Mouse (Mus musculus): Measurements from ENCODE around the gene Gm13288. TPM values are rescaled to one million over a fixed set of nuclear protein-coding genes. Genes with fewer than 3 reads are reported as not detected.
A peak's percentile ranks its signal among the peaks of the same experiment; 100 is the strongest.
"Not testable (repeated sequence)": the region's sequence is repeated elsewhere in the genome, so short reads cannot be mapped to it uniquely, and the experiment has no call there.

Gm13288 gene
- polyA plus RNA-seq, 1 experiment from 2014 or later: not detected

DNA sequence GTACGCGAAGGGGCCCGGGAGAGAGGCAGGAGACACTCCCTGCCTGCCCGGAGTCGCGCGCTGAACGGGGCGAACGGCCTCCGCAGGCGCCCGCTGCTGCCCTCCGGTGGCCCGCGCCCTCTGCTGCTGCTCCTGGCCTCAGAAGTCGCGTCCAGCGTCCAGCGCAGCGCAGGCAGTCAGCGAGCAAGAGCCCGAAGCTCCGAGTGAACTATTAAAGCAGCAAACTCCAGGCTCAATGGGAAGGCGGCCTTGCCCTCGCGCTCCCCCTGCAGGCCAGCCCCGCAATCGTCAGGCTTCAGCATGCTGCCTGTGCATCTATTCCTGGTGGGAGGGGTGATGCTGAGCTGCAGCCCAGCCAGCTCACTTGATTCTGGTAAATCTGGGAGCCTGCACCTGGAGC is 25.8 kb upstream of the Gm13288 start, which contains the start of gene Gm13272:
Gene Gm13272 (plus strand): TSS at position 301 of the 400 bp plus-strand sequence.
- not testable (repeated sequence) for ATAC-seq (ENCODE audit: insufficient number of reproducible peaks, low FRiP score, low TSS enrichment, low read depth)
- WGBS: no CpG with 5 or more reads among the region's 29 CpGs

DNA sequence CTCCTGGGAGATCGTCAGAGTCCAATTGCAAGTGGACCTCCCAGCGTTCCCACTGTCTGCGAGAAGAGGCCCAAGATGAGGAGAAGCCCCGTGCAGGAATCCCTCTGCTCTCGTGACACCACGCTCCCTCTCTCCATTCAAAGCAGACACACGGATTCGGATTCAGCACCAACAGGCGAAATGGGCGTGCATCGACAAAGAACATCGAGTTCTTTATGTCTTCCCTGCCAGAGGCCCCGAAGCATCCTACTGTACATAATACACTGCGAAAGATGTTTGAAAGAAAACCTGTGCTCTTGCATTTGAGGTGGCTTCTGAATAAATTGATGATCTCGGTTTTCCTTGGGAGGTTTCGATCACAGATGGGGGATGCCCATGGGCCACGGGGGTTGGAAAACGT is 25.0 kb upstream of the Gm13288 start:
- H3K27me3 ChIP-seq; H3K9me3 ChIP-seq (replicated peaks); H3K9ac ChIP-seq; ATAC-seq (ENCODE audit: insufficient number of reproducible peaks, low FRiP score, low TSS enrichment, low read depth); H3K4me2 ChIP-seq (replicated peaks); H3K27ac ChIP-seq (replicated peaks); H3K4me3 ChIP-seq (replicated peaks); H3K36me3 ChIP-seq; H3K4me1 ChIP-seq: not testable (repeated sequence)
- WGBS: 47% methylated on average over 16 of the region's 18 CpGs

More for the DNA sequence above, 25.8 kb upstream of the Gm13288 start, which contains the start of gene Gm13272:
- H3K4me3 ChIP-seq (replicated peaks); H3K9ac ChIP-seq; H3K4me2 ChIP-seq (replicated peaks); H3K27me3 ChIP-seq; H3K27ac ChIP-seq (replicated peaks); H3K9me3 ChIP-seq (replicated peaks); H3K36me3 ChIP-seq; H3K4me1 ChIP-seq: not testable (repeated sequence)

DNA sequence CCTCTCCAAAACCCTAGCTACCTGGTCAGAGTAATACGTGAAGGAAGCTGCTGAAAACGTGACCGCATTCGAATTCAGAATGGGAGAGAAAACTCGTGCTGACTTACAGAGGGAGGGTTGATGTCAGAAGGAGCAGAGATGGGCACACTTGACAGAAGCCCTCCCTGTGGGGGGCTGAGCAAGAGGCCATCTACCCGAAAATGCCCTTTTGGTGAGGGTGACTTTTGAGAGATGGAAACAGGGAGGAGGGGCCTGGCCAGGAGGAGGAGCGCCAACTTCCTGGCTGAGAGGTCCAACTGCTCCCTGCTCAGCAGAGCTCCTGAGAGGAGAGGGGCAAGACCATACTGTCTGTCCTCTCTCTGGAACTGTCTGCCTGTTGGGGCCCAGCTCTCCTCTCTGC is 23.5 kb upstream of the Gm13288 start, which contains the start of gene Ifnz:
Gene Ifnz (plus strand): TSS at position 301 of the 400 bp plus-strand sequence.
- not testable (repeated sequence) for H3K9ac ChIP-seq; H3K36me3 ChIP-seq; H3K4me1 ChIP-seq; ATAC-seq (ENCODE audit: insufficient number of reproducible peaks, low FRiP score, low TSS enrichment, low read depth); H3K9me3 ChIP-seq (replicated peaks); H3K27me3 ChIP-seq
- WGBS: 13% methylated on average over 4 of the region's 7 CpGs
- Histone ChIP-seq H3K4me3 (replicated peaks) (peak within 1 kb of the TSS; percentile 28), H3K27ac (replicated peaks) (peak within 1 kb of the TSS; percentile 68), H3K4me2 (replicated peaks) (peak within 1 kb of the TSS; percentile 39)

DNA sequence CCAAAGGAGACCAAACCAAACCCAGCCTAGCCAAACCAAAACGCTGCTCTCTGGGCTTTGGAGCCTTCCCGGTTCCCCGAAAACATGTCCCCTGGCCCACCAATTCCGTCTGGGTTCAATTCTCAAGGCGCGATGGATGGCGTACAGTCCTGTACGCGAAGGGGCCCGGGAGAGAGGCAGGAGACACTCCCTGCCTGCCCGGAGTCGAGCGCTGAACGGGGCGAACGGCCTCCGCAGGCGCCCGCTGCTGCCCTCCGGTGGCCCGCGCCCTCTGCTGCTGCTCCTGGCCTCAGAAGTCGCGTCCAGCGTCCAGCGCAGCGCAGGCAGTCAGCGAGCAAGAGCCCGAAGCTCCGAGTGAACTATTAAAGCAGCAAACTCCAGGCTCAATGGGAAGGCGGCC is 23.0 kb upstream of the Gm13288 start:
- H3K9ac ChIP-seq; H3K9me3 ChIP-seq (replicated peaks); H3K27me3 ChIP-seq; H3K36me3 ChIP-seq; ATAC-seq (ENCODE audit: insufficient number of reproducible peaks, low FRiP score, low TSS enrichment, low read depth); H3K4me1 ChIP-seq: not testable (repeated sequence)
- Histone ChIP-seq H3K27ac (replicated peaks) (peak overlapping the region; percentile 68), H3K4me3 (replicated peaks) (peak overlapping the region; percentile 28), H3K4me2 (replicated peaks) (peak overlapping the region; percentile 39)
- 0% methylated on average over 3 of the region's 31 CpGs for WGBS

DNA sequence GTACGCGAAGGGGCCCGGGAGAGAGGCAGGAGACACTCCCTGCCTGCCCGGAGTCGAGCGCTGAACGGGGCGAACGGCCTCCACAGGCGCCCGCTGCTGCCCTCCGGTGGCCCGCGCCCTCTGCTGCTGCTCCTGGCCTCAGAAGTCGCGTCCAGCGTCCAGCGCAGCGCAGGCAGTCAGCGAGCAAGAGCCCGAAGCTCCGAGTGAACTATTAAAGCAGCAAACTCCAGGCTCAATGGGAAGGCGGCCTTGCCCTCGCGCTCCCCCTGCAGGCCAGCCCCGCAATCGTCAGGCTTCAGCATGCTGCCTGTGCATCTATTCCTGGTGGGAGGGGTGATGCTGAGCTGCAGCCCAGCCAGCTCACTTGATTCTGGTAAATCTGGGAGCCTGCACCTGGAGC is 19.9 kb upstream of the Gm13288 start, which contains the start of gene Gm13276:
Gene Gm13276 (plus strand): TSS at position 301 of the 400 bp plus-strand sequence.
- ATAC-seq (ENCODE audit: insufficient number of reproducible peaks, low FRiP score, low TSS enrichment, low read depth); H3K4me2 ChIP-seq (replicated peaks); H3K27me3 ChIP-seq; H3K27ac ChIP-seq (replicated peaks); H3K9me3 ChIP-seq (replicated peaks); H3K4me3 ChIP-seq (replicated peaks); H3K4me1 ChIP-seq; H3K36me3 ChIP-seq; H3K9ac ChIP-seq: not testable (repeated sequence)
- WGBS: no CpG with 5 or more reads among the region's 27 CpGs

DNA sequence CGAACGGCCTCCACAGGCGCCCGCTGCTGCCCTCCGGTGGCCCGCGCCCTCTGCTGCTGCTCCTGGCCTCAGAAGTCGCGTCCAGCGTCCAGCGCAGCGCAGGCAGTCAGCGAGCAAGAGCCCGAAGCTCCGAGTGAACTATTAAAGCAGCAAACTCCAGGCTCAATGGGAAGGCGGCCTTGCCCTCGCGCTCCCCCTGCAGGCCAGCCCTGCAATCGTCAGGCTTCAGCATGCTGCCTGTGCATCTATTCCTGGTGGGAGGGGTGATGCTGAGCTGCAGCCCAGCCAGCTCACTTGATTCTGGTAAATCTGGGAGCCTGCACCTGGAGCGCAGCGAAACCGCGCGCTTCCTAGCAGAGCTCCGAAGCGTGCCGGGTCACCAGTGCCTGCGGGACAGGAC is 16.9 kb upstream of the Gm13288 start, which contains the start of gene Gm13277:
Gene Gm13277 (plus strand): TSS at position 231 of the 400 bp plus-strand sequence.
- H3K9ac ChIP-seq; ATAC-seq (ENCODE audit: insufficient number of reproducible peaks, low FRiP score, low TSS enrichment, low read depth); H3K36me3 ChIP-seq; H3K27ac ChIP-seq (replicated peaks); H3K4me1 ChIP-seq; H3K27me3 ChIP-seq; H3K4me3 ChIP-seq (replicated peaks); H3K9me3 ChIP-seq (replicated peaks); H3K4me2 ChIP-seq (replicated peaks): not testable (repeated sequence)
- 0% methylated on average over 4 of the region's 28 CpGs for WGBS

DNA sequence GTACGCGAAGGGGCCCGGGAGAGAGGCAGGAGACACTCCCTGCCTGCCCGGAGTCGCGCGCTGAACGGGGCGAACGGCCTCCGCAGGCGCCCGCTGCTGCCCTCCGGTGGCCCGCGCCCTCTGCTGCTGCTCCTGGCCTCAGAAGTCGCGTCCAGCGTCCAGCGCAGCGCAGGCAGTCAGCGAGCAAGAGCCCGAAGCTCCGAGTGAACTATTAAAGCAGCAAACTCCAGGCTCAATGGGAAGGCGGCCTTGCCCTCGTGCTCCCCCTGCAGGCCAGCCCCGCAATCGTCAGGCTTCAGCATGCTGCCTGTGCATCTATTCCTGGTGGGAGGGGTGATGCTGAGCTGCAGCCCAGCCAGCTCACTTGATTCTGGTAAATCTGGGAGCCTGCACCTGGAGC is 14.1 kb upstream of the Gm13288 start, which contains the start of gene Gm13278:
Gene Gm13278 (plus strand): TSS at position 301 of the 400 bp plus-strand sequence.
- not testable (repeated sequence) for H3K36me3 ChIP-seq; H3K27me3 ChIP-seq; H3K4me1 ChIP-seq; H3K9me3 ChIP-seq (replicated peaks); H3K27ac ChIP-seq (replicated peaks); H3K9ac ChIP-seq; ATAC-seq (ENCODE audit: insufficient number of reproducible peaks, low FRiP score, low TSS enrichment, low read depth); H3K4me2 ChIP-seq (replicated peaks); H3K4me3 ChIP-seq (replicated peaks)
- no CpG with 5 or more reads among the region's 28 CpGs for WGBS

DNA sequence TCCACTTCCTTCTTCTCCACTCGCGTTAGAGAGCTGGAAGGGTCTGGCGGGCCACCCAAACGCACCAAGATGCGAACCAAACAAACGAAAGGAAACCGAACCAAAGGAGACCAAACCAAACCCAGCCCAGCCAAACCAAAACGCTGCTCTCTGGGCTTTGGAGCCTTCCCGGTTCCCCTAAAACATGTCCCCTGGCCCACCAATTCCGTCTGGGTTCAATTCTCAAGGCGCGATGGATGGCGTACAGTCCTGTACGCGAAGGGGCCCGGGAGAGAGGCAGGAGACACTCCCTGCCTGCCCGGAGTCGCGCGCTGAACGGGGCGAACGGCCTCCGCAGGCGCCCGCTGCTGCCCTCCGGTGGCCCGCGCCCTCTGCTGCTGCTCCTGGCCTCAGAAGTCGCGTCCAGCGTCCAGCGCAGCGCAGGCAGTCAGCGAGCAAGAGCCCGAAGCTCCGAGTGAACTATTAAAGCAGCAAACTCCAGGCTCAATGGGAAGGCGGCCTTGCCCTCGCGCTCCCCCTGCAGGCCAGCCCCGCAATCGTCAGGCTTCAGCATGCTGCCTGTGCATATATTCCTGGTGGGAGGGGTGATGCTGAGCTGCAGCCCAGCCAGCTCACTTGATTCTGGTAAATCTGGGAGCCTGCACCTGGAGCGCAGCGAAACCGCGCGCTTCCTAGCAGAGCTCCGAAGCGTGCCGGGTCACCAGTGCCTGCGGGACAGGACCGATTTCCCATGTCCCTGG is 11.2 kb upstream of the Gm13288 start, which contains the start of gene Gm13275:
Gene Gm13275 (plus strand): TSS at position 552 of the 740 bp plus-strand sequence.
- not testable (repeated sequence) for H3K36me3 ChIP-seq; H3K4me3 ChIP-seq (replicated peaks); H3K27me3 ChIP-seq; H3K4me2 ChIP-seq (replicated peaks); ATAC-seq (ENCODE audit: insufficient number of reproducible peaks, low FRiP score, low TSS enrichment, low read depth); H3K9me3 ChIP-seq (replicated peaks); H3K27ac ChIP-seq (replicated peaks); H3K4me1 ChIP-seq; H3K9ac ChIP-seq
- 0% methylated on average over 9 of the region's 52 CpGs for whole genome bisulfite sequencing

DNA sequence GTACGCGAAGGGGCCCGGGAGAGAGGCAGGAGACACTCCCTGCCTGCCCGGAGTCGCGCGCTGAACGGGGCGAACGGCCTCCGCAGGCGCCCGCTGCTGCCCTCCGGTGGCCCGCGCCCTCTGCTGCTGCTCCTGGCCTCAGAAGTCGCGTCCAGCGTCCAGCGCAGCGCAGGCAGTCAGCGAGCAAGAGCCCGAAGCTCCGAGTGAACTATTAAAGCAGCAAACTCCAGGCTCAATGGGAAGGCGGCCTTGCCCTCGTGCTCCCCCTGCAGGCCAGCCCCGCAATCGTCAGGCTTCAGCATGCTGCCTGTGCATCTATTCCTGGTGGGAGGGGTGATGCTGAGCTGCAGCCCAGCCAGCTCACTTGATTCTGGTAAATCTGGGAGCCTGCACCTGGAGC is 8.2 kb upstream of the Gm13288 start, which contains the start of gene Gm13279:
Gene Gm13279 (plus strand): TSS at position 301 of the 400 bp plus-strand sequence.
- not testable (repeated sequence) for H3K27me3 ChIP-seq; ATAC-seq (ENCODE audit: insufficient number of reproducible peaks, low FRiP score, low TSS enrichment, low read depth); H3K27ac ChIP-seq (replicated peaks); H3K4me2 ChIP-seq (replicated peaks); H3K9me3 ChIP-seq (replicated peaks); H3K36me3 ChIP-seq; H3K9ac ChIP-seq; H3K4me1 ChIP-seq; H3K4me3 ChIP-seq (replicated peaks)
- no CpG with 5 or more reads among the region's 28 CpGs for WGBS

DNA sequence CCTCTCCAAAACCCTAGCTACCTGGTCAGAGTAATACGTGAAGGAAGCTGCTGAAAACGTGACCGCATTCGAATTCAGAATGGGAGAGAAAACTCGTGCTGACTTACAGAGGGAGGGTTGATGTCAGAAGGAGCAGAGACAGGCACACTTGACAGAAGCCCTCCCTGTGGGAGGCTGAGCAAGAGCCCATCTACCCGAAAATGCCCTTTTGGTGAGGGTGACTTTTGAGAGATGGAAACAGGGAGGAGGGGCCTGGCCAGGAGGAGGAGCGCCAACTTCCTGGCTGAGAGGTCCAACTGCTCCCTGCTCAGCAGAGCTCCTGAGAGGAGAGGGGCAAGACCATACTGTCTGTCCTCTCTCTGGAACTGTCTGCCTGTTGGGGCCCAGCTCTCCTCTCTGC is 6.0 kb upstream of the Gm13288 start, which contains the start of gene Gm13285:
Gene Gm13285 (plus strand): TSS at position 301 of the 400 bp plus-strand sequence.
- not testable (repeated sequence) for H3K36me3 ChIP-seq; H3K9ac ChIP-seq; H3K4me1 ChIP-seq; H3K27me3 ChIP-seq; ATAC-seq (ENCODE audit: insufficient number of reproducible peaks, low FRiP score, low TSS enrichment, low read depth); H3K4me2 ChIP-seq (replicated peaks); H3K4me3 ChIP-seq (replicated peaks); H3K27ac ChIP-seq (replicated peaks); H3K9me3 ChIP-seq (replicated peaks)
- 9% methylated on average over 6 of the region's 7 CpGs for WGBS

DNA sequence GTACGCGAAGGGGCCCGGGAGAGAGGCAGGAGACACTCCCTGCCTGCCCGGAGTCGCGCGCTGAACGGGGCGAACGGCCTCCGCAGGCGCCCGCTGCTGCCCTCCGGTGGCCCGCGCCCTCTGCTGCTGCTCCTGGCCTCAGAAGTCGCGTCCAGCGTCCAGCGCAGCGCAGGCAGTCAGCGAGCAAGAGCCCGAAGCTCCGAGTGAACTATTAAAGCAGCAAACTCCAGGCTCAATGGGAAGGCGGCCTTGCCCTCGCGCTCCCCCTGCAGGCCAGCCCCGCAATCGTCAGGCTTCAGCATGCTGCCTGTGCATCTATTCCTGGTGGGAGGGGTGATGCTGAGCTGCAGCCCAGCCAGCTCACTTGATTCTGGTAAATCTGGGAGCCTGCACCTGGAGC is 2.4 kb upstream of the Gm13288 start, which contains the start of gene Gm13287:
Gene Gm13287 (plus strand): TSS at position 301 of the 400 bp plus-strand sequence.
- not testable (repeated sequence) for H3K4me3 ChIP-seq (replicated peaks); H3K9me3 ChIP-seq (replicated peaks); H3K27me3 ChIP-seq; H3K27ac ChIP-seq (replicated peaks); ATAC-seq (ENCODE audit: insufficient number of reproducible peaks, low FRiP score, low TSS enrichment, low read depth); H3K36me3 ChIP-seq; H3K4me2 ChIP-seq (replicated peaks); H3K4me1 ChIP-seq; H3K9ac ChIP-seq
- no CpG with 5 or more reads among the region's 29 CpGs for WGBS
